Mouse (Mus musculus) kidney, embryonic 14.5 days (tissue): ENCODE measurements around the gene Olfml3. TPM values are rescaled to one million over a fixed set of nuclear protein-coding genes. Genes with fewer than 3 reads are reported as not detected.

ENCODE experiments used
- ATAC-seq: fragments of 200-750 bp; cut with Nextera tagmentation; 2 replicates; pipeline ENCODE4 v1.8.0; 2017; ENCODE audit warnings: moderate number of reproducible peaks, mild to moderate bottlenecking, moderate TSS enrichment, moderate library complexity; ENCODE audit not compliant: low FRiP score, low TSS enrichment
- H3K27ac ChIP-seq: fragments of 300-500 bp; sonication (generic); 2 replicates; pipeline ENCODE4 v1.5.1; 2014; ENCODE audit warnings: low read depth, mild to moderate bottlenecking, low read length, moderate library complexity, mixed read lengths
- H3K27me3 ChIP-seq: fragments of 300-500 bp; sonication (generic); 2 replicates; pipeline ENCODE4 v1.6.1; 2014; ENCODE audit warnings: mild to moderate bottlenecking, low read length; ENCODE audit not compliant: control insufficient read depth, insufficient read depth
- H3K36me3 ChIP-seq: fragments of 300-500 bp; sonication (generic); 2 replicates; pipeline ENCODE4 v1.6.1; 2014; ENCODE audit warnings: low read length, mixed read lengths; ENCODE audit not compliant: control insufficient read depth, insufficient read depth
- H3K4me1 ChIP-seq: fragments of 300-500 bp; sonication (generic); 2 replicates; pipeline ENCODE4 v1.6.1; 2014; ENCODE audit warnings: low read length, mixed read lengths; ENCODE audit not compliant: control insufficient read depth, insufficient read depth
- H3K4me2 ChIP-seq: fragments of 300-500 bp; sonication (generic); replicated peaks from 2 replicates; pipeline ENCODE4 v1.6.1; 2014; ENCODE audit warnings: low read depth, mild to moderate bottlenecking, low read length
- H3K4me3 ChIP-seq: fragments of 300-500 bp; sonication (generic); 2 replicates; pipeline ENCODE4 v1.5.1; 2014; ENCODE audit warnings: mild to moderate bottlenecking, low read length
- H3K9ac ChIP-seq: fragments of 300-500 bp; sonication (generic); 2 replicates; pipeline ENCODE4 v1.6.1; 2014; ENCODE audit warnings: low read depth, mild to moderate bottlenecking, low read length, moderate library complexity
- H3K9me3 ChIP-seq: fragments of 300-500 bp; sonication (generic); 2 replicates; pipeline ENCODE4 v1.6.1; 2016; ENCODE audit warnings: low read length; ENCODE audit not compliant: control insufficient read depth
- WGBS: fragments of 180-500 bp; shearing (Covaris S2); extraction: QIAGEN DNeasy Blood & Tissue Kit; methylation state at CpG from one replicate; pipeline ENCODE4 v1.1.7; 2014; 5-methylcytosine and 5-hydroxymethylcytosine counted together
- polyA plus RNA-seq: library from polyadenylated mRNA; unstranded; fragments of >200 nt; fragmentation: Nextera tagmentation; extraction: Ambion mirVana; gene quantifications from 2 replicates; pipeline ENCODE4 v1.2.1, GENCODE M21; 2014

The Olfml3 gene
- 56.6 and 58.4 TPM in 2 replicates for polyA plus RNA-seq

DNA sequence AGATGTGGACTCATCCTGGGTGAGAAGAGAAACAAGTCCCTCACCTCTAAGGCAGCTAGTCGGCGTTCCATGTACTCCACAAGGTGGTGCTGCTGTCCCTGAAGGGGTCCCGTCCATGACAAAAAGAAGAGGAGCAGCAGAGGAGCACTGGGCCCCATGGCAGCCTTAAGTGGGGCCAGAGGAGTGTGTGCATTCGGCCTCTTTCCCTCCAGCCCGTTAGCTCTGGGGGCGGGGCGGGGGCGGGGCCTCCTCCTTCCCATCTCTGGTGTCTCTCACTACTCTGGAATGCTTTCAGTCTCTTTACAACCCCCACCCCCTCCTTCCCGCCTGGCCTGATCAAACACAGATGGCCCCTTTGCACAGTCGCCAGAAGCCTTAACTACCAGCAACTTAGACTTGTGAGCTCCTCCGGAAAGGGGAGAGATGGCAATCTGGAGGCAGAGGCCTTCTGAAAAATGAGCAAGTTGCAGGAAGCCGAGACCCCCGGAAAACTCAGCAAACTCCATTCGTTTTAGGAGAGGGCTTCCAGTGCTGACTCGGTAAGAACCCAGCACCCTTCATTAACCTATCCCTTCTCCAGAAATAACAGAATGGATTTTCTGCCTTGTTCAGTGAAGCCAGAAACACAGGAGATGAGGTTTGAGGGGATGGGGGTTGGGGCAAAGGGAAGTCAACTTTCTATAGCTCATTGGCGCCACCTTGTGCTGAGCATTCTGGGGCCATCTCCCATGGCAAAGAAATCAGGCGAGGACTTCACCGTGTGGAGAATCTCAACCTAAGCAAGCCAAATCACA lies at the start of gene Olfml3:
Gene Olfml3 (minus strand): TSS at position 224 of the 794 bp plus-strand sequence.
- ATAC-seq = peak; percentile 85

DNA sequence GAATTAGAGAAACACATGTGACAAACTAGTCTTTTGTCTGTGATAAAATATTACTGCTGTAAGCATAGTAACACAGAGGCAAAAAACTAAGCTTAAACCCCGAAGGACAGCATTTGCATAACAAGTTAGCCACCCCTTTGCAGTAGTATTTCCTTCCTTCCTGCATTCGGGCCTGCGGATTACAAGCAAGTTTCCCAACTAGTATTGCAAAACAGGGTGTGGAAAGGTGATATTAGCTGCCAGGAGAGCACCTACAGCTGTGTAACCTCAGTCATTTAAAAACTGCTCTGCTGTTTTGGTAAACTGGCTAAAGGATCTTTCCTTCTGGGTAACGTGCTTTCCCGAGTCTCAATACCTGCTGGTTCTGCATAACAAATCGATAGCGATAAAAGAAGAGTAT lies 49.4 kb upstream of the Olfml3 start:
- no peaks in the 10 kb centered on the region for H3K36me3 ChIP-seq
- WGBS = 63% methylated on average over 7 of the region's 7 CpGs
- H3K27me3 ChIP-seq = no peaks in the 10 kb centered on the region
- no peak overlapping the region for H3K4me3 ChIP-seq
- peaks cover 19% of the 10 kb centered on the region; the same call in 1 of the 2 replicates for H3K4me1 ChIP-seq
- no peak for ATAC-seq
- H3K27ac ChIP-seq = no peak overlapping the region
- H3K4me2 ChIP-seq = no peak overlapping the region
- H3K9me3 ChIP-seq = no peaks in the 10 kb centered on the region
- H3K9ac ChIP-seq = no peak overlapping the region

More for the DNA sequence above, at the start of gene Olfml3:
- Histone ChIP-seq H3K27me3 (no peaks in the 10 kb centered on the region), H3K36me3 (peaks cover 12% of the 10 kb centered on the region; the same call in 1 of the 2 replicates), H3K4me3 (peak within 1 kb of the TSS; percentile 40), H3K4me1 (peaks cover 45% of the 10 kb centered on the region), H3K9ac (peak within 1 kb of the TSS; percentile 54), H3K4me2 (peak within 1 kb of the TSS; percentile 51), H3K9me3 (no peaks in the 10 kb centered on the region), H3K27ac (peak within 1 kb of the TSS; percentile 94)
- 0% methylated on average over 18 of the region's 18 CpGs for WGBS

DNA sequence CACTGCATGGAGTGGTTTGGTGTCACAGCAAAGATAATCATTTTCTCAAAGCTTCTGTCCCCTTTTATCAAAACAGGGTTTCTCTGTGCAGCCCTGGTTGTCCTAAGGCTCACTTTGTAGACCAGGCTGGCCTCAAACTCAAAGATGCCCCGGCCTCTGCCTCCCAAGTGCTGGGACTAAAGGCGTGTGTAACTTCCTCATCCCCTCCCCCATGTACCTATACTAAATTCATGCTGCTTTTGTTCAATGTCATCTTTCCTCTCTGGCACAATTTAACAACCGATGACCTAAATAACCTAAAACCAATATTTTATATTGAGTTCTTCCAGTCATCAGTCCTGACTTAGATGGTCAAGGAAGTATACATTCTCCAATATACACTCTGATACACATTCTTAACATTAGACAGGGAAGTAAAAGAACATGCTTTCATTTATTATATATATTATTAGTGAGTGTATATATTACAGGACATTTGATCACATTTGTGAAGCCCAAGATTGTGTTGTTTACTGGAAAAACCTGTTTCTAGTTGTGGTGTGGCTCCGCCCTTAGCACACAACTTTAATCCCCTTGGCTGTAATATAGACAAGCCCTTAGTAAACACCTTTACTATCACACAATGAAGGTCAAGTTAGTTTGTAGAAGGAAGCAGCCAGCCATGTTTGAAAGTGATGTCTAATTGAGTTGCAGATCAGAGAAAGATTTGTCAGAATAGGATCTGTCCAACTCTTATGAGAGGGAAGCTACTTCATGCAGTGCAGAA lies 45.2 kb upstream of the Olfml3 start:
- no peak overlapping the region for H3K4me2 ChIP-seq
- no peak for ATAC-seq
- no peaks in the 10 kb centered on the region for H3K27me3 ChIP-seq
- H3K36me3 ChIP-seq = no peaks in the 10 kb centered on the region; the same call in 1 of the 2 replicates
- no peak overlapping the region for H3K4me3 ChIP-seq
- H3K27ac ChIP-seq = no peak overlapping the region
- no peak overlapping the region for H3K9ac ChIP-seq
- WGBS = 85% methylated on average over 4 of the region's 4 CpGs
- no peaks in the 10 kb centered on the region for H3K9me3 ChIP-seq
- H3K4me1 ChIP-seq = peaks cover 3% of the 10 kb centered on the region; the same call in 1 of the 2 replicates

DNA sequence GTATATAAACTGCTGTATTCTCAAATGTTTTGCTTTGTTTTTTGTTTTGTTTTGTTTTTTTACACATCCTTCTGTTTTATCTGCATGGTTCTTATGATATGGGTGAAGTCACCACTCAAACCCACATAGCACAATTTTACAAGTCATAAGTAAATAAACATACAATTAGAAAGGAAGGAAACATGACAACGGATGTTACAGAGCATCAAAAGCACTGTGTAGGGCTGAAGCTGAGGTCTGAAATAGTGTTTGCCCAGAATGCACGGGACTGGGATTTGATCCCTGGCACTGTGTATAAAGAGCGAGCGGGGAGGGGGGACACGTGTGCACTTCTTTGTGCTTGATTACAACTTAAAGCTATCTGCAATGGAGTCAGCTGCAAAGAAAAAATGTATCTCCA lies 43.0 kb upstream of the Olfml3 start:
- Histone ChIP-seq H3K4me3 (no peak overlapping the region), H3K27me3 (no peaks in the 10 kb centered on the region), H3K36me3 (peaks cover 15% of the 10 kb centered on the region), H3K9me3 (no peaks in the 10 kb centered on the region), H3K4me1 (no peaks in the 10 kb centered on the region), H3K9ac (no peak overlapping the region), H3K27ac (no peak overlapping the region), H3K4me2 (no peak overlapping the region)
- 83% methylated on average over 5 of the region's 5 CpGs for WGBS
- no peak for ATAC-seq

DNA sequence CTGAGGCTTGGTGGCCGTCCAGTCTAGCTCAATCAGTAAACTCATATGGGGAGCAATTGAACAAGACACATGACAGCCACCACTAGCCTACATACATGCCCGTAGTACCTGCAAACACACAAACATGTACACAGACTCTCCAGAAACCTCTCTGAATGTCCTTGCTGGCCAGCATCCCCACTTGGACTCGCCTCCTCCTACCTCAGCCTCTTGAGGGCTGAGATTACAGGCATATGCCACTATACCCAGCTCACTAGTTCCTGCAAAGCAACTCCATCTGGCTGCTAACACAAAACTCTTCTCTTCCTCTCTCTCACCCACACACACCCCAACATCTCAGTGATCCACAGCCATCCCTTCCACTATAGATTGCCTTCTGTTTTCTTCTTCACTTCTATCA lies 42.5 kb upstream of the Olfml3 start:
- Histone ChIP-seq H3K27me3 (no peaks in the 10 kb centered on the region), H3K36me3 (peaks cover 18% of the 10 kb centered on the region), H3K4me3 (no peak overlapping the region), H3K4me2 (no peak overlapping the region), H3K9ac (no peak overlapping the region), H3K4me1 (no peaks in the 10 kb centered on the region), H3K27ac (no peak overlapping the region), H3K9me3 (no peaks in the 10 kb centered on the region)
- WGBS = 92% methylated on average over 3 of the region's 3 CpGs
- ATAC-seq = no peak

DNA sequence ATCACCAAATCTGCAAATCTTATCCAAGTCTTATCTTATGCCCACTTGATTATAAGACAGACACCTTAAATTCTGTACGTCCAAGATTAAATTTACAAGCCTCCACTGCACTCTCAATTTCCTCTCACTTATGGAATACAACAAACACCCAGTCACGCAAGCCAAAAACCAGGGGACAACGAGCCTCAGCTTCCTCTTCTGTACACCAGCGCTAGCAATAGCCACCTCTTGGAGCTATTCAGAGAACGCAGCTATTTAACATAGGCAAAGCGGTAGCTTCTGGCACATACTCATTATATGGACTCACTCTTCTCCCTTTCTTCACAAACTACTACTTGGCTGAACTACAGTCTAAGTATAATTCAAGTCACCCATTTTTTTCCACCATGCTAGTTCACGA lies 41.4 kb upstream of the Olfml3 start:
- Histone ChIP-seq H3K36me3 (peaks cover 18% of the 10 kb centered on the region), H3K27me3 (no peaks in the 10 kb centered on the region), H3K27ac (no peak overlapping the region), H3K9ac (no peak overlapping the region), H3K4me3 (no peak overlapping the region), H3K4me2 (no peak overlapping the region), H3K9me3 (no peaks in the 10 kb centered on the region), H3K4me1 (no peaks in the 10 kb centered on the region)
- 91% methylated on average over 7 of the region's 7 CpGs for WGBS
- ATAC-seq = no peak

DNA sequence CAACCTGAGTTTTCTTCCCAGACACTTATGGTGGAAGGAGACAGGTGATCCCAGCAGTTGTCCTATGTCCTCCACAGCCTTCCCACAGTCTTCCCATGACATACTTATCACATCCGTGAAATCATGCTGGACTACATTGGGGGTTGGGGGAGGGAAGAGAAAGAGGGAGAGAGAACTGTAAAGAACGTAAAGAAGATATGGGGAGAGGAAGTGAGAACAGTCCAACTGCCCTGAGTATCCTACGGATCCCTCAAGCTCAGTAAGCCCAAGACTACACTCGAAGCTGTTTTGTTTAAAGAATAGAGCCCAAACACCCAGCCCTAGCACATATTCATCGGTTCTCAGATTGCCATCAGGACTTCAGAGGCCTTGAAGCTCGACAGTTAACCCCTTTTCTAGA lies 40.9 kb upstream of the Olfml3 start:
- no peak overlapping the region for H3K4me3 ChIP-seq
- H3K36me3 ChIP-seq = peaks cover 18% of the 10 kb centered on the region
- H3K4me1 ChIP-seq = no peaks in the 10 kb centered on the region
- no peaks in the 10 kb centered on the region for H3K27me3 ChIP-seq
- H3K9me3 ChIP-seq = no peaks in the 10 kb centered on the region
- H3K4me2 ChIP-seq = no peak overlapping the region
- H3K9ac ChIP-seq = no peak overlapping the region
- WGBS = 84% methylated on average over 6 of the region's 6 CpGs
- no peak for ATAC-seq
- H3K27ac ChIP-seq = no peak overlapping the region

DNA sequence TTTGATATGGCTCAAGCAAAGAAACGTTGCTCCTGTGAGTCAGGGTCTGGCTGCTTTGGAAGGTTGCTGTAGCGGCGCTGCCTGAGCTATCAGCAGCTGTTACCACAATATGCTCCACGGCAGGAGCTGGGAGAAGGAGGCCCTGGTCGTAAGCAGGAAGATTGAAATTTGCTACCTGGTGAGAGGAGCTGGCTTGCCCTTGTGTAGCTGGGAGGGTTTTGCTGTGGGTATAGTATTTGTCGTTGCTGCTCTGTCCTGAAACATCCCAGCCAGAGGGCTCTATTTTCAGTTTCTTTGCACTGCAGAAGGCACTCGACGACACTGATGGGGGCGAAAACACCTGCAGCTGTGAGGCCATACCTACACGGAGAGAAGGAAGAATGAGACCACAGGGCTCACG lies 40.1 kb upstream of the Olfml3 start:
- H3K4me1 ChIP-seq = 0 out of 2 replicates have a peak, but pooled peaks cover 4% of the 10 kb centered on the region
- H3K4me3 ChIP-seq = no peak overlapping the region
- H3K9me3 ChIP-seq = no peaks in the 10 kb centered on the region
- ATAC-seq = no peak
- no peak overlapping the region for H3K9ac ChIP-seq
- no peak overlapping the region for H3K4me2 ChIP-seq
- H3K27me3 ChIP-seq = no peaks in the 10 kb centered on the region
- H3K27ac ChIP-seq = no peak overlapping the region
- WGBS = 93% methylated on average over 11 of the region's 11 CpGs
- H3K36me3 ChIP-seq = peaks cover 18% of the 10 kb centered on the region

DNA sequence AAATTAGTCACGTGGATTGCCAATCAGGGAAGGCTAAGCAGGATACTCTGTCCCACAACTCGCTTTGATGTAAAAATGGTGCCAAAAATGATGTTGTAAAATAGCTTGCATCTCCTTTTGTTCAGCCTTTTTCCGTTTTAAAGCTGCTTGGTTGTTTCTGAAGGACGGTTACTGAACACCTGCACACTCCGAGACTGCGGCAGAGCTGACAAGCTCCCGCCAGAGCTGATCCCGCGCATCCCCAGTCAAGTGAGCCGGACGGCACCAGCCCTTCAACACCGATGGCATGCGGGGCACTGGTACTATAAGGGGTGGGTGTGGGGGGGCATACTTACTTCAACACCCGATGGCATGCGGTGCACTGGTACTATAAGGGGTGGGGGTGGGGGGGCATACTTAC lies 36.2 kb upstream of the Olfml3 start:
- Histone ChIP-seq H3K36me3 (peaks cover 31% of the 10 kb centered on the region), H3K4me1 (0 out of 2 replicates have a peak, but pooled peaks cover 7% of the 10 kb centered on the region), H3K27ac (no peak overlapping the region), H3K4me3 (no peak overlapping the region), H3K4me2 (no peak overlapping the region), H3K27me3 (no peaks in the 10 kb centered on the region), H3K9ac (no peak overlapping the region), H3K9me3 (no peaks in the 10 kb centered on the region)
- no peak for ATAC-seq
- WGBS = 87% methylated on average over 15 of the region's 15 CpGs
